Mouse (Mus musculus) thymus, adult 2 months (tissue): ENCODE results near the gene Ino80e.

Experiments used
- CTCF ChIP-seq: fragments of 200-500 bp; IDR thresholded peaks from 2 replicates; pipeline ENCODE4 v1.5.1; 2012; ENCODE audit warnings: mild to moderate bottlenecking, control low read depth, low read length, moderate library complexity, borderline replicate concordance; ENCODE audit not compliant: control insufficient read depth, poor library complexity, insufficient read depth; ENCODE audit errors: extremely low read depth
- POLR2A ChIP-seq: fragments of 200-500 bp; IDR thresholded peaks from 2 replicates; pipeline ENCODE4 v1.6.1; 2012; ENCODE audit warnings: mild to moderate bottlenecking, low read length, control low read depth, moderate library complexity; ENCODE audit not compliant: control insufficient read depth, poor library complexity, insufficient read depth; ENCODE audit errors: extremely low read depth

- TF ChIP-seq CTCF (no peak), POLR2A (no peak)
These were observed 7.8 kb upstream of the Ino80e start for GRCm38 (mm10) chr7:126869780-126870519.
